10 mouse cellular contexts compared by ENCODE assay signal in the genomic region with DNA sequence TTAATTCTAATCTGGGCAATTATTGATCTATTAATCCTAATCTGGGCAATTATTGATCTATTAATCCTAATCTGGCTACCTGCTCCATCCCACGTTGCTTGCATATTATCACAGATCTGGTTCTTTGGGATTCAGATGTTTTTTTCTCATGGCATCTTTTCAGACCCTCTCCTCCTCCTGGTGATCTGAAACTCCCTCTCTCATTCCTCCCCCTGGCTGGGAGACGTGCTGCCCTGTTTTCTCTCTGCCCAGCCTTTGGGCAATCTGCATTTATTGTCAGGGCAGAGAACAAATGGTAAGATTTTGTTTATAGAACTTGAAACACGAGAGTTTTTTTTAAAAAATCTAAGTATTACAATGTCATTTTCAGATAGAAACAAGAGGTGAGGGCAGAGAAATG. TPM values are rescaled to one million over a fixed set of nuclear protein-coding genes. Genes with fewer than 3 reads are reported as not detected.
DNase-seq lines count a peak whose midpoint lies in the region; ATAC-seq lines count a peak whose summit lies in the region.
"Had no signal": no experiment of that assay in that cellular context is flagged by ENCODE, and none has a peak within 500 bp of the region (broad histone marks: within the 10 kb centered on the region; RNA-seq: fewer than 3 reads in every experiment).

No protein-coding gene starts in this region.

- H3K9me3 ChIP-seq in limb, embryonic 12.5 days, result no peaks in the 10 kb centered on the region
- no peaks in the 10 kb centered on the region for H3K9me3 ChIP-seq in limb, embryonic 10.5 days (replicated peaks)
- H3K9me3 ChIP-seq in forebrain, embryonic 12.5 days, result no peaks in the 10 kb centered on the region
- no peaks in the 10 kb centered on the region for H3K9me3 ChIP-seq in limb, embryonic 15.5 days
- H3K9me3 ChIP-seq in stomach, embryonic 15.5 days, result no peaks in the 10 kb centered on the region

- no peak overlapping the region for H3K27ac ChIP-seq in limb, embryonic 12.5 days
- H3K27ac ChIP-seq in limb, embryonic 10.5 days, result no peak overlapping the region
- H3K27ac ChIP-seq in forebrain, embryonic 12.5 days, result no peak overlapping the region
- H3K27ac ChIP-seq in limb, embryonic 15.5 days, result no peak overlapping the region
- H3K27ac ChIP-seq in stomach, embryonic 15.5 days, result no peak overlapping the region

- ATAC-seq in limb, embryonic 12.5 days (ENCODE audit: insufficient number of reproducible peaks, insufficient read depth, low FRiP score, low TSS enrichment, low read depth), result no peak
- no peak for ATAC-seq in forebrain, embryonic 12.5 days (ENCODE audit: low FRiP score)
- ATAC-seq in limb, embryonic 15.5 days (ENCODE audit: insufficient number of reproducible peaks, low FRiP score, low TSS enrichment, low read depth), result no peak
- ATAC-seq in stomach, embryonic 15.5 days (ENCODE audit: insufficient read depth, low FRiP score, low read depth), result no peak

- no peak overlapping the region for H3K9ac ChIP-seq in limb, embryonic 12.5 days (replicated peaks)
- H3K9ac ChIP-seq in forebrain, embryonic 12.5 days, result peak overlapping the region; percentile 68; the same call in 1 of the 2 replicates
- no peak overlapping the region for H3K9ac ChIP-seq in limb, embryonic 15.5 days
- no peak overlapping the region for H3K9ac ChIP-seq in stomach, embryonic 15.5 days

- no peak overlapping the region for H3K4me3 ChIP-seq in limb, embryonic 12.5 days (replicated peaks)
- no peak overlapping the region for H3K4me3 ChIP-seq in limb, embryonic 10.5 days
- H3K4me3 ChIP-seq in forebrain, embryonic 12.5 days (replicated peaks), result peak overlapping the region; percentile 44; the same call in 1 of the 2 replicates
- peak overlapping the region; percentile 48; the same call in 1 of the 2 replicates for H3K4me3 ChIP-seq in limb, embryonic 15.5 days
- H3K4me3 ChIP-seq in stomach, embryonic 15.5 days (replicated peaks), result no peak overlapping the region

- no peak for DNase-seq in limb, embryonic 10.5 days (ENCODE audit: low spot score)
- no peak for DNase-seq in spleen, adult 18-20 months
- DNase-seq in B cell, adult 2 months, result no peak
- DNase-seq: lung, adult 2 months; thymus, adult 2 months had no signal

- H3K4me1 ChIP-seq in limb, embryonic 12.5 days (replicated peaks), result peaks cover 13% of the 10 kb centered on the region
- peaks cover 12% of the 10 kb centered on the region for H3K4me1 ChIP-seq in limb, embryonic 10.5 days
- peaks cover 25% of the 10 kb centered on the region for H3K4me1 ChIP-seq in forebrain, embryonic 12.5 days
- peaks cover 11% of the 10 kb centered on the region for H3K4me1 ChIP-seq in limb, embryonic 15.5 days
- peaks cover 4% of the 10 kb centered on the region; the same call in 1 of the 2 replicates for H3K4me1 ChIP-seq in stomach, embryonic 15.5 days

- H3K36me3 ChIP-seq in limb, embryonic 12.5 days, result no peaks in the 10 kb centered on the region
- H3K36me3 ChIP-seq in limb, embryonic 10.5 days, result no peaks in the 10 kb centered on the region
- H3K36me3 ChIP-seq in forebrain, embryonic 12.5 days (replicated peaks), result no peaks in the 10 kb centered on the region
- H3K36me3 ChIP-seq in limb, embryonic 15.5 days, result no peaks in the 10 kb centered on the region
- H3K36me3 ChIP-seq in stomach, embryonic 15.5 days, result no peaks in the 10 kb centered on the region

- H3K27me3 ChIP-seq in limb, embryonic 12.5 days, result no peaks in the 10 kb centered on the region; the same call in 1 of the 2 replicates
- H3K27me3 ChIP-seq in limb, embryonic 10.5 days (ENCODE audit: low read depth, poor library complexity, severe bottlenecking), result no peaks in the 10 kb centered on the region
- no peaks in the 10 kb centered on the region for H3K27me3 ChIP-seq in forebrain, embryonic 12.5 days
- H3K27me3 ChIP-seq in limb, embryonic 15.5 days, result no peaks in the 10 kb centered on the region
- no peaks in the 10 kb centered on the region for H3K27me3 ChIP-seq in stomach, embryonic 15.5 days (replicated peaks)

- WGBS in limb, embryonic 12.5 days, result 77% methylated on average over 3 of the region's 3 CpGs
- WGBS in limb, embryonic 10.5 days, result 75% methylated on average over 3 of the region's 3 CpGs
- 77% methylated on average over 3 of the region's 3 CpGs for WGBS in forebrain, embryonic 12.5 days
- WGBS in limb, embryonic 15.5 days, result 60% methylated on average over 3 of the region's 3 CpGs
- 60% methylated on average over 3 of the region's 3 CpGs for WGBS in stomach, embryonic 15.5 days

- H3K4me2 ChIP-seq in limb, embryonic 12.5 days, result peak overlapping the region; percentile 69
- peak overlapping the region; percentile 69 for H3K4me2 ChIP-seq in forebrain, embryonic 12.5 days
- peak overlapping the region; percentile 52 for H3K4me2 ChIP-seq in limb, embryonic 15.5 days
- H3K4me2 ChIP-seq in stomach, embryonic 15.5 days, result peak overlapping the region; percentile 75

RNA-seq across cellular contexts. Expression of a gene that starts 1.3 kb away (rescaled TPM):
- polyA plus RNA-seq in limb, embryonic 12.5 days (2016; fragmentation: Nextera tagmentation; extraction: Ambion mirVana), result 3.7 and 3.8 TPM in 2 replicates
- polyA plus RNA-seq in limb, embryonic 10.5 days (2016; fragmentation: Nextera tagmentation; extraction: Ambion mirVana), result 2.5 and 3.3 TPM in 2 replicates
- polyA plus RNA-seq in forebrain, embryonic 12.5 days (2016; fragmentation: Nextera tagmentation; extraction: Ambion mirVana), result 9.6 and 10.1 TPM in 2 replicates
- polyA plus RNA-seq in limb, embryonic 15.5 days (2015; fragmentation: Nextera tagmentation; extraction: Ambion mirVana), result 2.8 and 3.2 TPM in 2 replicates
- polyA plus RNA-seq in stomach, embryonic 15.5 days (2015; fragmentation: Nextera tagmentation; extraction: Ambion mirVana), result 2.9 and 4.2 TPM in 2 replicates

RNA-seq across cellular contexts. Expression of a gene that starts 13.4 kb away (rescaled TPM):
- polyA plus RNA-seq in limb, embryonic 12.5 days (2016; fragmentation: Nextera tagmentation; extraction: Ambion mirVana), result 16.6 and 18.6 TPM in 2 replicates
- 9.2 and 12.3 TPM in 2 replicates for polyA plus RNA-seq in limb, embryonic 10.5 days (2016; fragmentation: Nextera tagmentation; extraction: Ambion mirVana)
- 15.4 and 16.2 TPM in 2 replicates for polyA plus RNA-seq in forebrain, embryonic 12.5 days (2016; fragmentation: Nextera tagmentation; extraction: Ambion mirVana)
- polyA plus RNA-seq in limb, embryonic 15.5 days (2015; fragmentation: Nextera tagmentation; extraction: Ambion mirVana), result 5.8 and 9.0 TPM in 2 replicates
- polyA plus RNA-seq in stomach, embryonic 15.5 days (2015; fragmentation: Nextera tagmentation; extraction: Ambion mirVana), result 7.1 and 8.3 TPM in 2 replicates

RNA-seq across cellular contexts. Expression of a gene that starts 34.1 kb away (rescaled TPM):
- 0.20 TPM in 1 of 2 replicates, not detected in the other for polyA plus RNA-seq in limb, embryonic 12.5 days (2016; fragmentation: Nextera tagmentation; extraction: Ambion mirVana)
- polyA plus RNA-seq in limb, embryonic 10.5 days (2016; fragmentation: Nextera tagmentation; extraction: Ambion mirVana), result 0.23 TPM in 1 of 2 replicates, not detected in the other
- polyA plus RNA-seq in forebrain, embryonic 12.5 days (2016; fragmentation: Nextera tagmentation; extraction: Ambion mirVana), result 21.4 and 24.8 TPM in 2 replicates
- 0.20 TPM in 1 of 2 replicates, not detected in the other for polyA plus RNA-seq in limb, embryonic 15.5 days (2015; fragmentation: Nextera tagmentation; extraction: Ambion mirVana)
- polyA plus RNA-seq in stomach, embryonic 15.5 days (2015; fragmentation: Nextera tagmentation; extraction: Ambion mirVana), result 1.6 and 1.8 TPM in 2 replicates
- polyA plus RNA-seq: gonadal fat pad, adult 2 months; lung, adult 2 months; thymus, adult 2 months had no signal

RNA-seq across cellular contexts. Expression of a gene that starts 43.4 kb away (rescaled TPM):
- 48.0 and 50.2 TPM in 2 replicates for polyA plus RNA-seq in limb, embryonic 12.5 days (2016; fragmentation: Nextera tagmentation; extraction: Ambion mirVana)
- 38.2 and 49.5 TPM in 2 replicates for polyA plus RNA-seq in limb, embryonic 10.5 days (2016; fragmentation: Nextera tagmentation; extraction: Ambion mirVana)
- polyA plus RNA-seq in forebrain, embryonic 12.5 days (2016; fragmentation: Nextera tagmentation; extraction: Ambion mirVana), result 108 and 118 TPM in 2 replicates
- polyA plus RNA-seq in limb, embryonic 15.5 days (2015; fragmentation: Nextera tagmentation; extraction: Ambion mirVana), result 29.0 and 32.3 TPM in 2 replicates
- 27.1 and 30.8 TPM in 2 replicates for polyA plus RNA-seq in stomach, embryonic 15.5 days (2015; fragmentation: Nextera tagmentation; extraction: Ambion mirVana)

Comparison
In these comparisons a context has a peak if more than half of its experiments do, and no peak if none do; other contexts are left out.
1. H3K4me3 ChIP-seq: peak in forebrain, embryonic 12.5 days (single experiment) and limb, embryonic 15.5 days (single experiment); none in limb, embryonic 12.5 days (single experiment), limb, embryonic 10.5 days (single experiment) and stomach, embryonic 15.5 days (single experiment).
2. Peak in every context shown above with its lines, with median percentiles within 50 percentile points of each other: H3K4me2 ChIP-seq.